ENCODE assay signal across 24 mouse cellular contexts in the genomic region with DNA sequence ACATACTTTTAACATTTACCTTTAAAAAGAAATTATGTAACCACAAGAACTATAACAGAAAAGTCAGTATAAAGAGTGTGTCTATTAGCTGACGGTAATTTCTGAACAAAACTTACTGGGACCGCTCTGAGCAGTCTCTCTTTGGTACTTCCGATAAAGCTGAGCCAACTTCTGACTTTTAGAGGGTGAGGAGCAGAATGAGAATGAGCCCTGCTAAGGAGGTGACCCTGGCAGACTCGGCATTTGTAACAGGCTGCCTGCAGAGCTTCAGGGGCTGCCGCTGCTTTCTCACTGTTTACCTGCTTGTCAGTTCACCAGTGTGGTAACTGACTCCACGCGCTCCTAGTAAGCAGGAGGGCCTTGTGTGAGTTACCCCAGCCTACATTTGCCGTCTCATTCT. TPM values are rescaled to one million over a fixed set of nuclear protein-coding genes. Genes with fewer than 3 reads are reported as not detected.
"Had no signal": no experiment of that assay in that cellular context is flagged by ENCODE, and none has a peak within 500 bp of the region (broad histone marks: within the 10 kb centered on the region; RNA-seq: fewer than 3 reads in every experiment).

No protein-coding gene starts in this region.

- H3K27me3 ChIP-seq: limb, embryonic 12.5 days; limb, embryonic 15.5 days; midbrain, embryonic 13.5 days; neural tube, embryonic 12.5 days had no signal

- H3K9ac ChIP-seq: limb, embryonic 12.5 days; limb, embryonic 15.5 days; liver, embryonic 14.5 days; liver, postnatal 0 days; lung, embryonic 14.5 days; midbrain, embryonic 13.5 days; neural tube, embryonic 12.5 days had no signal

- H3K9me3 ChIP-seq: limb, embryonic 12.5 days; limb, embryonic 15.5 days; midbrain, embryonic 13.5 days; neural tube, embryonic 12.5 days had no signal

- DNase-seq: kidney, adult 2 months; kidney, postnatal 25 days; left cerebral cortex, postnatal 4 days; liver, postnatal 0 days; lung, embryonic 14.5 days; retina, postnatal 1 day; right cerebral cortex, postnatal 25 days; thymus, adult 18-20 months; thymus, postnatal 36 days had no signal

- H3K4me1 ChIP-seq: limb, embryonic 12.5 days; limb, embryonic 15.5 days; midbrain, embryonic 13.5 days; neural tube, embryonic 12.5 days had no signal

- H3K4me2 ChIP-seq: limb, embryonic 12.5 days; limb, embryonic 15.5 days; liver, embryonic 11.5 days; lung, embryonic 14.5 days; midbrain, embryonic 13.5 days; neural tube, embryonic 12.5 days had no signal

- ATAC-seq: liver, postnatal 0 days; lung, postnatal 0 days; midbrain, embryonic 13.5 days; midbrain, embryonic 16.5 days had no signal

- H3K4me3 ChIP-seq: limb, embryonic 12.5 days; limb, embryonic 15.5 days; midbrain, embryonic 13.5 days; neural tube, embryonic 12.5 days had no signal

- H3K27ac ChIP-seq: kidney, postnatal 0 days; limb, embryonic 12.5 days; limb, embryonic 15.5 days; liver, embryonic 14.5 days; macrophage; midbrain, embryonic 13.5 days; neural tube, embryonic 12.5 days had no signal

RNA-seq across cellular contexts. Expression of gene Pdzk1, which starts 46.8 kb away (rescaled TPM):
- total RNA-seq: left cerebral cortex, postnatal 14 days; left cerebral cortex, postnatal 4 days had no signal
- polyA plus RNA-seq: limb, embryonic 12.5 days; macrophage; midbrain, embryonic 13.5 days; neural tube, embryonic 12.5 days had no signal

RNA-seq across cellular contexts. Expression of gene Cd160, which starts 46.9 kb away (rescaled TPM):
- total RNA-seq: layer of hippocampus, adult 8-10 months; layer of hippocampus, postnatal 10 days; left cerebral cortex, adult 8-10 months; left cerebral cortex, postnatal 14 days; left cerebral cortex, postnatal 4 days had no signal
- polyA plus RNA-seq: testis, adult 2 months had no signal
